Mouse (Mus musculus): ENCODE data around the gene Krtap3-3. TPM values are rescaled to one million over a fixed set of nuclear protein-coding genes. Genes with fewer than 3 reads are reported as not detected.
"Not testable (repeated sequence)": the region's sequence is repeated elsewhere in the genome, so short reads cannot be mapped to it uniquely, and the experiment has no call there.

Krtap3-3 gene
- polyA plus RNA-seq (2015; fragmentation: Nextera tagmentation; extraction: Ambion mirVana) = not detected in 2 replicates

DNA sequence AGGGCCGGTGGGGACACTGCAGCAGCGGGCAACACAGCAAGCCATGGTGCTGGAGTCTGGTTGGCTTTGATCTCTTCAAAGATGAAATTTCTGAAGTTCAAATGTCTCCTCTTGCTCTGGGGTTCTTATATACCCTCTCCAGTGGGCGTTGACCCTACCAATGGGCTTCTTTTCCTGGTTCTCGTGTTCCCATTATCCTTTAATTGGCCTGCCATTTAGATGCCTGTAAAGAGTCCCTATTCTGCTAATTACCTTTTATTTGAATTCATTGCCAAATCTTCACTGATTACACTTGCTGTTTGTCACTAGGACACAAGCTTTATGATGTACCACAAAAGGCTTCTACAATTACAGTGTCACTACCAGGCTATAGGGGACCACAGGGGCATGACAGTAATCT is at the start of gene Krtap3-3:
Krtap3-3 (minus strand) TSS at position 101 of the 400 bp plus-strand sequence.
- H3K36me3 ChIP-seq = no peaks in the 10 kb centered on the region
- no peak for ATAC-seq
- H3K4me3 ChIP-seq (replicated peaks) = no peak within 1 kb of the TSS
- no peaks in the 10 kb centered on the region for H3K4me1 ChIP-seq (replicated peaks)
- H3K27me3 ChIP-seq (replicated peaks) = no peaks in the 10 kb centered on the region
- no peak within 1 kb of the TSS for H3K9ac ChIP-seq
- H3K9me3 ChIP-seq = no peaks in the 10 kb centered on the region
- WGBS = 74% methylated on average over 4 of the region's 4 CpGs
- H3K4me2 ChIP-seq (replicated peaks) = no peak within 1 kb of the TSS
- no peak within 1 kb of the TSS for H3K27ac ChIP-seq

DNA sequence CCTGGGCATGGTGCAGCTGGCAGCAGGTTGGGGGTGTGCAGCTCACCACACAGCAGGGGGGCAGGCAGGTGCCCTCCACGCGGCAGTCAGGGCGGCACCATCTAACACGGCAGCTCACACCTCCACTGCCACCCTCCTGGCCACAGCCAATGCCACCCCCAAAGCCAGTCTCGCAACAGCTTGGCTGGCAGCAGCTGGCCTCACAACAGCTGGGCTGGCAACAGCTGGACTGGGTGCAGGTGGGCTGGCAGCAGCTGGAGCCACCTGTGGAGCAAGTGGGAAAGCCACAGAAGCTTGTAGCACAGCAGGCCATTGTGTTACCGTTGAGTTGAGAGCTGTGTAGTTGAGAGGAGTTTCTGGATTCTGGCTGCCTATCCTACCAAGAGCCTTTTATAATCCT is 47.1 kb upstream of the Krtap3-3 start, which contains the start of gene Krtap9-3:
Krtap9-3 (minus strand) TSS at position 364 of the 400 bp plus-strand sequence.
- not testable (repeated sequence) for H3K36me3 ChIP-seq; H3K27me3 ChIP-seq (replicated peaks); H3K27ac ChIP-seq; H3K9me3 ChIP-seq; ATAC-seq; H3K9ac ChIP-seq; H3K4me1 ChIP-seq (replicated peaks); H3K4me3 ChIP-seq (replicated peaks); H3K4me2 ChIP-seq (replicated peaks)
- 77% methylated on average over 6 of the region's 6 CpGs for WGBS

DNA sequence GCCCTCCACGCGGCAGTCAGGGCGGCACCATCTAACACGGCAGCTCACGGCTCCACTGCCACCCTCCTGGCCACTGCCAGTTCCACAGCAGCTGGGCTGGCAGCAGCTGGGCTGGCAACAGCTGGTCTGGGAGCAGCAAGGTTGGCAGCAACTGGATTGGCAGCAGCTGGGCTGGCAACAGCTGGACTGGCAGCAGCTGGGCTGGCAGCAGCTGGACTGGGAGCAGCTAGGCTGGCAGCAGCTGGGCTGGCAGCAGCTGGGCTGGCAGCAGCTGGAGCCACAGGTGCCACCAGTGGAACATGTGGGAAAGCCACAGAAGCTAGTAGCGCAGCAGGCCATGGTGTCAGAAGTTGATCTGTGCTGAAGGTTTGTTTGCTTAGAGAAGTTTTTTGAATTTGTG is 40.3 kb upstream of the Krtap3-3 start, which contains the start of gene Krtap1-3:
Krtap1-3 (minus strand) TSS at position 359 of the 400 bp plus-strand sequence.
- H3K27ac ChIP-seq = no peak within 1 kb of the TSS
- no peaks in the 10 kb centered on the region for H3K36me3 ChIP-seq
- H3K9me3 ChIP-seq = no peaks in the 10 kb centered on the region
- H3K4me2 ChIP-seq (replicated peaks) = no peak within 1 kb of the TSS
- H3K27me3 ChIP-seq (replicated peaks) = no peaks in the 10 kb centered on the region
- no peak within 1 kb of the TSS for H3K9ac ChIP-seq
- WGBS = 90% methylated on average over 6 of the region's 6 CpGs
- H3K4me3 ChIP-seq (replicated peaks) = no peak within 1 kb of the TSS
- ATAC-seq = no peak
- no peaks in the 10 kb centered on the region for H3K4me1 ChIP-seq (replicated peaks)

DNA sequence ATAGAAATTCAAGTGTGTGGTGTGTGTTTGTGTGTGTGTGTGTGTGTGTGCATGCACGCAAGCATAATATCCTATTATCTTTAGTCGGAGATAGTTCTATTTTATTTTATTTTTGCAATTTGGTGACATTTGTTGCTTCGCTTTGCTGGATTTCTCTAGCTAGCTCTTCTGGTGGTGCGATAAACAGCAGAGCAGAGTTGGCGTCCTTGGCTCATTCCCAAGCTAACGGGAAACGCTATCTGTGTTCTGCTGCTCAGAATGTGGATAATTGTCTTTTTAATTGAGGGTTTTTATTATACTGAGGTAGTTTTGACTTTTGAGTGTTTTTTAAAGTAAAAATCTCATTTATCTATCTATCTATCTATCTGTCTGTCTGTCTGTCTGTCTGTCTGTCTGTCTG is 34.4 kb upstream of the Krtap3-3 start:
- Histone ChIP-seq H3K9ac (no peak overlapping the region), H3K4me3 (replicated peaks) (no peak overlapping the region), H3K36me3 (no peaks in the 10 kb centered on the region), H3K9me3 (no peaks in the 10 kb centered on the region), H3K27ac (no peak overlapping the region), H3K27me3 (replicated peaks) (no peaks in the 10 kb centered on the region), H3K4me2 (replicated peaks) (no peak overlapping the region), H3K4me1 (replicated peaks) (no peaks in the 10 kb centered on the region)
- ATAC-seq = no peak
- 78% methylated on average over 7 of the region's 7 CpGs for WGBS

DNA sequence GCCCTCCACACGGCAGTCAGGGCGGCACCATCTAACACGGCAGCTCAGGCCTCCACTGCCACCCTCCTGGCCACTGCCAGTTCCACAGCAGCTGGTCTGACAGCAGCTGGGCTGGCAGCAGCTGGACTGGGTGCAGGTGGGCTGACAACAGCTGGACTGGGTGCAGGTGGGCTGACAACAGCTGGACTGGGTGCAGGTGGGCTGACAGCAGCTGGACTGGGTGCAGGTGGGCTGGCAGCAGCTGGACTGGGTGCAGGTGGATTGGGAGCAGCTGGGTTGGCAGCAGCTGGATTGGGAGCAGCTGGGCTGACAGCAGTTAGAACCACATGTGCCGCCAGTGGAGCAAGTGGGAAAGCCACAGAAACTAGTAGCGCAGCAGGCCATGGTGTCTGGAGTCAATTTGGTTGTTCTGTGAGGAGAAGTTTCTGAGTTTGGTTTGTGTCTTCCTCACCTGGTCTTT is 32.6 kb upstream of the Krtap3-3 start, which contains the start of gene Krtap1-4:
Krtap1-4 (minus strand) TSS at position 410 of the 460 bp plus-strand sequence.
- Histone ChIP-seq H3K27me3 (replicated peaks) (no peaks in the 10 kb centered on the region), H3K9ac (no peak within 1 kb of the TSS), H3K4me3 (replicated peaks) (no peak within 1 kb of the TSS), H3K36me3 (no peaks in the 10 kb centered on the region), H3K4me1 (replicated peaks) (no peaks in the 10 kb centered on the region), H3K4me2 (replicated peaks) (no peak within 1 kb of the TSS), H3K9me3 (no peaks in the 10 kb centered on the region), H3K27ac (no peak within 1 kb of the TSS)
- ATAC-seq = no peak
- WGBS = 79% methylated on average over 5 of the region's 5 CpGs

DNA sequence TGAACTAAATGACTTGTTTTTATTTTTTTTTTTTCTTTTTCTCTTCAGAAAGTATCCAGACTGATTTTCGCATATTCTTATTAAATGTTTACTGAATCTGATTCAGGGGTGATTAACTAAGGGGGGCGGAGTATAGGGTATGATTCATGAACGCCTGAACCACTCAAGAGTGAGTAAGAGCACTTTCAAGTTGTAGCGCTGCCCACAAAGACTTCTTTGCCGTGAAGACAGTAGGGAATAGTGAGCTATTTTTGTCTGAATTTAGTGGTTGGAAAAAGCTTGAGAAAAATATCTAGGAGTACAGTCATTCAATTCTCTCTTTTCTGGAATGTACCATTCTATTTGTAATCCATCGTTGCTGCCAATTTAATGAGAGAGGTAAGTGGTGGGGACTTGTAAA is 30.9 kb upstream of the Krtap3-3 start:
- H3K36me3 ChIP-seq = no peaks in the 10 kb centered on the region
- WGBS = 88% methylated on average over 6 of the region's 6 CpGs

DNA sequence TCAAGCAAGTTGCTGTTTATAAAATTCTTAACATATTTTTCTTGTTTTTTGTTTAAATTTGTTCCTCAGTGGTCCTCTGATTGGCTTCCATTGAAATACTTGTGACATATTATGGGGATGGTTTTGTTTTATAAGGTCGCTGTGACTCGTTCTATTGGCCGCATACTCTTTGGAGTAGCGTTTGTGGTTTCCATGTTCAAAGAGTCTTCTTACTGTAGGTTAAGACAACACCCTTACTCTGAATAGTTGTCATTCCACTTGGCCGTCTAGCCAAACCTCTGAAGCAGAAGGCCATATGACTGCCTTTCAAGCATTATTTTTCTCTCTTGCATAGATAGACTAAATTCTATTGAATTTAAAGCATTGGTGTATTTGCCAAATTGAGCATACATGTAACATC is 30.4 kb upstream of the Krtap3-3 start:
- Histone ChIP-seq H3K9me3 (no peaks in the 10 kb centered on the region), H3K36me3 (no peaks in the 10 kb centered on the region), H3K27me3 (replicated peaks) (no peaks in the 10 kb centered on the region), H3K4me2 (replicated peaks) (no peak overlapping the region), H3K4me1 (replicated peaks) (no peaks in the 10 kb centered on the region), H3K27ac (no peak overlapping the region), H3K4me3 (replicated peaks) (no peak overlapping the region), H3K9ac (no peak overlapping the region)
- WGBS = 95% methylated on average over 5 of the region's 5 CpGs
- no peak for ATAC-seq

More for the DNA sequence above, 30.9 kb upstream of the Krtap3-3 start:
- no peaks in the 10 kb centered on the region for H3K4me1 ChIP-seq (replicated peaks)
- no peaks in the 10 kb centered on the region for H3K27me3 ChIP-seq (replicated peaks)
- H3K4me2 ChIP-seq (replicated peaks) = no peak overlapping the region
- H3K9me3 ChIP-seq = no peaks in the 10 kb centered on the region
- no peak overlapping the region for H3K9ac ChIP-seq
- no peak for ATAC-seq
- no peak overlapping the region for H3K4me3 ChIP-seq (replicated peaks)
- no peak overlapping the region for H3K27ac ChIP-seq

DNA sequence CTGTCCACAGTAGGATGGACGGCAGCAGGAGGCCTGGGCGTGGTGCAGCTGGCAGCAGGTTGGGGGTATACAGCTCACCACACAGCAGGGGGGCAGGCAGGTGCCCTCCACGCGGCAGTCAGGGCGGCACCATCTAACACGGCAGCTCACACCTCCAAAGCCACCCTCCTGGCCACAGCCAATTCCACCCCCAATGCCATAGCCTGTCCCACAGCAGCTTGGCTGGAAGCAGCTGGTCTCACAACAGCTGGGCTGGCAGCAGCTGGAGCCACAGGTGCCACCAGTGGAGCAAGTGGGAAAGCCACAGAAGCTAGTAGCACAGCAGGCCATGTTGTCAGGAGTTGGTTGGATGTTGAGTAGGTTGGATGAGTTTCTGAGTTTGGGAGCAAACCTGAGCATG is 30.0 kb upstream of the Krtap3-3 start, which contains the start of gene Krtap1-5:
Krtap1-5 (minus strand) TSS at position 381 of the 400 bp plus-strand sequence.
- Histone ChIP-seq H3K27ac (no peak within 1 kb of the TSS), H3K36me3 (no peaks in the 10 kb centered on the region), H3K9me3 (no peaks in the 10 kb centered on the region), H3K9ac (no peak within 1 kb of the TSS), H3K27me3 (replicated peaks) (no peaks in the 10 kb centered on the region), H3K4me3 (replicated peaks) (no peak within 1 kb of the TSS), H3K4me1 (replicated peaks) (no peaks in the 10 kb centered on the region), H3K4me2 (replicated peaks) (no peak within 1 kb of the TSS)
- WGBS = 95% methylated on average over 6 of the region's 6 CpGs
- no peak for ATAC-seq

DNA sequence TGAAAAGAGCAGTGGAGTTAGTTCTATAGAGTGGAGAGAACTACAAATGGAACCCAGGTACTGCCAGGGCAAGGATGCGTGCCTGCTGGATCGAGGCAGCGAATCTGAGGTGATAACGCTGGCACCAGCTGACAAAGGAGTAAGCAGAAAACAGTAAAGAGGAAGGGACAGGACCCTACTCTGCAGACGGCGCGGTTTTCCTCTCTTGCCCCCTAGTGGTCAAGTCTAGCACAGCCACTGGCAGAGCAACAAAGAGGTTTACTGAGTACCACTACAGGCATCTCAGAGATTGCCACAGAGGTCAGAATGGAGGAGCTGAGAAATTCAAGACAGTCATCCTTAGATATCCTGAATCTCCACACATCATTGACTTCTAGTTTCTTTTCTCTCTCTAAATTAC is 23.4 kb upstream of the Krtap3-3 start:
- ATAC-seq = peak; percentile 75; the same call in 1 of the 2 replicates
- no peak overlapping the region for H3K27ac ChIP-seq
- H3K4me2 ChIP-seq (replicated peaks) = peak overlapping the region; percentile 40; the same call in 1 of the 2 replicates
- 2% methylated on average over 7 of the region's 7 CpGs for WGBS
- no peaks in the 10 kb centered on the region for H3K4me1 ChIP-seq (replicated peaks)
- no peaks in the 10 kb centered on the region for H3K36me3 ChIP-seq
- H3K9ac ChIP-seq = no peak overlapping the region
- H3K27me3 ChIP-seq (replicated peaks) = no peaks in the 10 kb centered on the region
- H3K9me3 ChIP-seq = no peaks in the 10 kb centered on the region
- no peak overlapping the region for H3K4me3 ChIP-seq (replicated peaks)

DNA sequence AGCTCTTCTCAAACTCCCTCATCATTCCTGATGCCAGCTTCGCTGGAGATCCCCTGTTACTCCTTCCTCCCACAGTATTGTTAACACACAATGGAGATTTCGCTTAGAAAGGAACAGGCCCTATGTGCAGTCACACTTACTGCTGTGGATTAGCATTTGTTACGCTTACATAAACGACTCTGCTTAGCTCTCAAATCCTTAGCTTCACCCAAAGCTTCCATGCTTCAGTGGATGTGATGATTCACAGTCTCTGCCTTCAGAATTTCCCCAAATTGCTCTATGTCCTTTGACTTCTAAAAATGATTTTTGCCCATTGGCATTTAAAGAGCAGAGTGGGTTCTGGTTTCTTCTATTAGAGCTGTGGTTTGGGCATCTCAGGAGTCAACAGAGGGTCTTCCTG is 22.5 kb upstream of the Krtap3-3 start:
- Histone ChIP-seq H3K4me1 (replicated peaks) (no peaks in the 10 kb centered on the region), H3K9me3 (no peaks in the 10 kb centered on the region)
- no peak for ATAC-seq

DNA sequence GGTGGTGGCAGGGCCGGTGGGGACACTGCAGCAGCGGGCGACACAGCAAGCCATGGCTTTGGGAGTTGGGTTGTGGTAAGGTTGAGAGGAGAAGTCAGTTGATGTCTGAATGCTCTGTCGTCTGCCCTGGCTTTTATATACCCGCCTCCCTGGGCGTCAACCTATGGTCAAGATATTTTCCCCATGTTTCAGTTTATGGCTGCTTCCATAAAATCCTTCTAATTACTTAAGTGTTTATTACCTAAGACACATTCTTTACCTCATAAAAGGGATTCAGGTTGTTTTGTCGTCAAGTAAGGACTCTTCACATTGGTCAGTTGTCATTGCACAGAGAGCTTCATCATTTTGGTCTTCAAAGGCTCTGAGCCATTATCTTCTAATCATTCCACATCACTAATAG is 15.9 kb upstream of the Krtap3-3 start, which contains the start of gene Krtap3-1:
Krtap3-1 (minus strand) TSS at position 101 of the 400 bp plus-strand sequence.
- no peak within 1 kb of the TSS for H3K4me2 ChIP-seq (replicated peaks)
- H3K36me3 ChIP-seq = no peaks in the 10 kb centered on the region
- no peaks in the 10 kb centered on the region for H3K27me3 ChIP-seq (replicated peaks)
- H3K9ac ChIP-seq = no peak within 1 kb of the TSS
- H3K4me3 ChIP-seq (replicated peaks) = no peak within 1 kb of the TSS
- H3K4me1 ChIP-seq (replicated peaks) = no peaks in the 10 kb centered on the region
- 77% methylated on average over 7 of the region's 7 CpGs for WGBS
- H3K27ac ChIP-seq = no peak within 1 kb of the TSS
- no peaks in the 10 kb centered on the region for H3K9me3 ChIP-seq
- ATAC-seq = no peak

More for the DNA sequence above, 22.5 kb upstream of the Krtap3-3 start:
- H3K4me2 ChIP-seq (replicated peaks) = no peak overlapping the region
- H3K4me3 ChIP-seq (replicated peaks) = no peak overlapping the region
- H3K36me3 ChIP-seq = no peaks in the 10 kb centered on the region
- no peak overlapping the region for H3K27ac ChIP-seq
- no peak overlapping the region for H3K9ac ChIP-seq
- H3K27me3 ChIP-seq (replicated peaks) = no peaks in the 10 kb centered on the region
- WGBS = 72% methylated on average over 4 of the region's 4 CpGs

DNA sequence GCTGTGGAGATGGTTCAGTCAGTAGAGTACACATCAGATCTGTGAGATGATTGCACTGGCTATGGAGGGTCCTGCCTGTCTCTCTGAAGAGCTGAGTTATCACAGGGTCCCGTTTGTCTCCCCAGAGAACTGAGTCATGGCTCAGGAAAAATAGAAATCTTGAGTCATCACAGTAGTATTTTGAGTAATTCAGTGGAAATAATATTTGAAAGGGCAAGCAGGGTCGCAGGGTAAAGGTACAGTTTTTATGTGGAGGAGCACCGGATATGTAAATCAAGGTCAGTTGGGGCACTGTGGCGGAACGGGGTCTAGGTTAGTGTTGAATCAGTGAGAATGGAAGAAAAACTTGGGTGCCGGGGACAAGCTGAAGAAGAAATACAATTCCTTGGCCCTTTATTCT is 11.9 kb upstream of the Krtap3-3 start:
- Histone ChIP-seq H3K9ac (no peak overlapping the region), H3K4me1 (replicated peaks) (no peaks in the 10 kb centered on the region), H3K4me2 (replicated peaks) (no peak overlapping the region), H3K4me3 (replicated peaks) (no peak overlapping the region), H3K9me3 (no peaks in the 10 kb centered on the region), H3K36me3 (no peaks in the 10 kb centered on the region), H3K27me3 (replicated peaks) (no peaks in the 10 kb centered on the region), H3K27ac (no peak overlapping the region)
- no peak for ATAC-seq
- 82% methylated on average over 6 of the region's 6 CpGs for WGBS

DNA sequence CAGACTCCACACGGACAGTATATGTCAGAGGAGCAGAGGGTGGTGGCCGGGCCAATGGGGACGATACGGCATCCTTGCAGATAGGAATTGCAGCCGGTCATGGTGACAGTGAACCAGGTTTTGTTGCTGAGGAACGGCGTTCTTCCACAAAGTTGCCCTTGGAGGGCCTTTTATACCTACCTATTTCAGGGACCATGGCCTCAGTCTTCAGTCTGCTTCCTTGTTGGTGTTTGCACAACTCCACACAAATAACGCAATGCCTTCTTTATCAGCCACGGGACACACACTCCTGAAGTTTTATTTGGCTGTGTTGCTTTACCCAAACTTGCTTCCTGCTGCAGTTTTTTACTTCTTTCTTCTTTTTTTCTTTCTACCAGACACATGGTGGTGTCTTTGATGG is 8.7 kb upstream of the Krtap3-3 start, which contains the start of gene Gm11939:
Gm11939 (minus strand) TSS at position 101 of the 400 bp plus-strand sequence.
- no peak within 1 kb of the TSS for H3K4me2 ChIP-seq (replicated peaks)
- 84% methylated on average over 9 of the region's 9 CpGs for WGBS
- H3K9ac ChIP-seq = no peak within 1 kb of the TSS
- no peaks in the 10 kb centered on the region for H3K4me1 ChIP-seq (replicated peaks)
- no peak within 1 kb of the TSS for H3K4me3 ChIP-seq (replicated peaks)
- no peaks in the 10 kb centered on the region for H3K9me3 ChIP-seq
- H3K27ac ChIP-seq = no peak within 1 kb of the TSS
- H3K27me3 ChIP-seq (replicated peaks) = no peaks in the 10 kb centered on the region
- no peaks in the 10 kb centered on the region for H3K36me3 ChIP-seq
- no peak for ATAC-seq

Measured in intestine, embryonic 15.5 days (tissue).